Mouse (Mus musculus): ENCODE results near the gene Tfrc. TPM values are rescaled to one million over a fixed set of nuclear protein-coding genes. Genes with fewer than 3 reads are reported as not detected.

Gene Tfrc
- polyA plus RNA-seq, 1 experiment from 2014 or later, result 50.0 TPM

- WGBS, result 90% methylated on average over 6 of the region's 6 CpGs
- Histone ChIP-seq H3K27ac (replicated peaks) (no peak overlapping the region), H3K4me1 (peaks cover 11% of the 10 kb centered on the region; the same call in 1 of the 2 replicates), H3K27me3 (replicated peaks; ENCODE audit: low read depth, poor library complexity, severe bottlenecking) (no peaks in the 10 kb centered on the region), H3K36me3 (replicated peaks) (peaks cover 68% of the 10 kb centered on the region), H3K9me3 (no peaks in the 10 kb centered on the region), H3K4me3 (no peak overlapping the region)
- no peak for DNase-seq (ENCODE audit: low spot score)
Measured at GRCm38 (mm10) chr16:32680806-32681205, 72.1 kb downstream of the Tfrc start.

GRCm38 (mm10) chr16:32682194-32682593, 73.5 kb downstream of the Tfrc start:
- peak; percentile 69 for DNase-seq (ENCODE audit: low spot score)
- Histone ChIP-seq H3K4me3 (no peak overlapping the region), H3K4me1 (peaks cover 11% of the 10 kb centered on the region), H3K9me3 (no peaks in the 10 kb centered on the region), H3K27ac (replicated peaks) (no peak overlapping the region), H3K36me3 (replicated peaks) (peaks cover 54% of the 10 kb centered on the region), H3K27me3 (replicated peaks; ENCODE audit: low read depth, poor library complexity, severe bottlenecking) (no peaks in the 10 kb centered on the region)
- WGBS, result 35% methylated on average over 5 of the region's 5 CpGs

Other genes with a start within 250 kb of the Tfrc start
- gene Tm4sf19, start 208.4 kb upstream of the Tfrc start, polyA plus RNA-seq (2016; fragmentation: Nextera tagmentation; extraction: Ambion mirVana), result not detected in 2 replicates
- 32.5 and 34.1 TPM in 2 replicates for gene Tctex1d2, start 189.2 kb upstream of the Tfrc start, polyA plus RNA-seq (2016; fragmentation: Nextera tagmentation; extraction: Ambion mirVana)
- 43.8 and 46.4 TPM in 2 replicates for gene Pcyt1a, start 178.0 kb upstream of the Tfrc start, polyA plus RNA-seq (2016; fragmentation: Nextera tagmentation; extraction: Ambion mirVana)
- 0.24 and 0.39 TPM in 2 replicates for gene Slc51a, start 121.0 kb upstream of the Tfrc start, polyA plus RNA-seq (2016; fragmentation: Nextera tagmentation; extraction: Ambion mirVana)
- gene Zdhhc19, start 112.7 kb upstream of the Tfrc start, polyA plus RNA-seq (2016; fragmentation: Nextera tagmentation; extraction: Ambion mirVana), result not detected in 2 replicates
- gene Tnk2, start 35.0 kb downstream of the Tfrc start, polyA plus RNA-seq (2016; fragmentation: Nextera tagmentation; extraction: Ambion mirVana), result 8.6 and 8.7 TPM in 2 replicates
- gene Muc4, start 127.0 kb downstream of the Tfrc start, polyA plus RNA-seq (2016; fragmentation: Nextera tagmentation; extraction: Ambion mirVana), result 0.26 and 0.29 TPM in 2 replicates
- gene Muc20, start 188.5 kb downstream of the Tfrc start, polyA plus RNA-seq (2016; fragmentation: Nextera tagmentation; extraction: Ambion mirVana), result not detected in 2 replicates
- not detected in 2 replicates for gene Smbd1, start 201.6 kb downstream of the Tfrc start, polyA plus RNA-seq (2016; fragmentation: Nextera tagmentation; extraction: Ambion mirVana)